Comparison of ENCODE assay signal across 21 mouse cellular contexts in genomic region chr14:120877147-120877546, GRCm38 (mm10). TPM values are rescaled to one million over a fixed set of nuclear protein-coding genes. Genes with fewer than 3 reads are reported as not detected.
A peak's percentile ranks its signal among the peaks of the same experiment; 100 is the strongest.
DNase-seq lines count a peak whose midpoint lies in the region; ATAC-seq and TF ChIP-seq lines count a peak whose summit lies in the region.
"Had no signal": no experiment of that assay in that cellular context is flagged by ENCODE, and none has a peak within 500 bp of the region (broad histone marks: within the 10 kb centered on the region; RNA-seq: fewer than 3 reads in every experiment).

No protein-coding gene starts in this region.

- TF ChIP-seq RAD21 in CH12.LX (IDR thresholded peaks at IDR 0.05; ENCODE audit: low read depth, low read length): no peak

- H3K79me2 ChIP-seq in CH12.LX (replicated peaks; ENCODE audit: control insufficient read depth, extremely low read depth, insufficient read depth, poor library complexity, severe bottlenecking): no peaks in the 10 kb centered on the region

- H3K4me2 ChIP-seq in embryonic facial prominence, embryonic 12.5 days (replicated peaks): no peak overlapping the region
- no peak overlapping the region for H3K4me2 ChIP-seq in stomach, embryonic 16.5 days (ENCODE audit: low read depth, low read length)
- no peak overlapping the region for H3K4me2 ChIP-seq in stomach, postnatal 0 days (replicated peaks; ENCODE audit: low read depth)
- no peak overlapping the region for H3K4me2 ChIP-seq in CH12.LX (ENCODE audit: insufficient read depth, low read depth, poor library complexity, severe bottlenecking)
- H3K4me2 ChIP-seq: forebrain, embryonic 15.5 days; heart, embryonic 11.5 days; heart, embryonic 15.5 days; hindbrain, embryonic 15.5 days had no signal

- no peaks in the 10 kb centered on the region for H3K36me3 ChIP-seq in embryonic facial prominence, embryonic 12.5 days
- H3K36me3 ChIP-seq in embryonic facial prominence, embryonic 10.5 days (replicated peaks): no peaks in the 10 kb centered on the region
- H3K36me3 ChIP-seq in stomach, embryonic 16.5 days (ENCODE audit: control insufficient read depth, insufficient read depth, low read length): no peaks in the 10 kb centered on the region
- H3K36me3 ChIP-seq in stomach, postnatal 0 days (ENCODE audit: control insufficient read depth, insufficient read depth, low read length): no peaks in the 10 kb centered on the region
- no peaks in the 10 kb centered on the region for H3K36me3 ChIP-seq in CH12.LX (replicated peaks in 1 of 2; ENCODE audit: control insufficient read depth in 1 of 2, insufficient read depth in 1 of 2, low read length in 1 of 2)
- H3K36me3 ChIP-seq: forebrain, embryonic 15.5 days; heart, embryonic 15.5 days; hindbrain, embryonic 15.5 days had no signal

- in situ Hi-C loops in CH12.LX (cut with MboI; ENCODE audit: low pct_ligation_motif_present, low pct_unique_long_range_greater_than_20kb, low sequenced_read_pairs): no loop called here

- DNase-seq in embryonic facial prominence, embryonic 10.5 days (ENCODE audit: low spot score): no peak
- no peak for DNase-seq in stomach, postnatal 0 days (ENCODE audit: low spot score)
- peak; percentile 41 for DNase-seq in CH12.LX (ENCODE audit: extremely low read depth)
- no peak for DNase-seq in cerebellum, adult 18-20 months
- DNase-seq in urinary bladder, postnatal 14 days (ENCODE audit: low spot score): no peak
- DNase-seq: adrenal gland, adult 2 months; adrenal gland, postnatal 25 days; B cell, adult 2 months; cerebellum, adult 9-10 months; cerebellum, postnatal 25 days; gastrocnemius, postnatal 10 days; heart, adult 2 months; heart, postnatal 14 days had no signal

- no peak for TF ChIP-seq POLR2A in CH12.LX (IDR thresholded peaks at IDR 0.05; ENCODE audit: low read depth, low read length)

- dilution Hi-C loops in CH12.LX (cut with MboI; ENCODE audit: extremely low pct_ligation_motif_present, extremely low pct_unique_long_range_greater_than_20kb, low sequenced_read_pairs): no loop called here

- no peak overlapping the region for H3K4me3 ChIP-seq in embryonic facial prominence, embryonic 12.5 days
- H3K4me3 ChIP-seq in embryonic facial prominence, embryonic 10.5 days: no peak overlapping the region
- no peak overlapping the region for H3K4me3 ChIP-seq in stomach, embryonic 16.5 days (replicated peaks; ENCODE audit: low read length)
- no peak overlapping the region for H3K4me3 ChIP-seq in stomach, postnatal 0 days (ENCODE audit: low read depth, low read length)
- no peak overlapping the region for H3K4me3 ChIP-seq in CH12.LX (replicated peaks in 1 of 3; ENCODE audit: low read depth in 2 of 3, low read length in 2 of 3, poor library complexity in 1 of 3)
- H3K4me3 ChIP-seq: forebrain, embryonic 15.5 days; heart, adult 2 months; heart, embryonic 15.5 days; hindbrain, embryonic 15.5 days had no signal

- H3K4me1 ChIP-seq in embryonic facial prominence, embryonic 12.5 days: no peaks in the 10 kb centered on the region
- H3K4me1 ChIP-seq in embryonic facial prominence, embryonic 10.5 days: peaks cover 21% of the 10 kb centered on the region
- 0 out of 2 replicates have a peak, but pooled peaks cover 2% of the 10 kb centered on the region for H3K4me1 ChIP-seq in stomach, embryonic 16.5 days (ENCODE audit: control insufficient read depth, insufficient read depth, low read length)
- no peaks in the 10 kb centered on the region for H3K4me1 ChIP-seq in stomach, postnatal 0 days (replicated peaks; ENCODE audit: control insufficient read depth, insufficient read depth)
- peaks cover 0 to 16% of the 10 kb centered on the region in 2 experiments; a peak in 2 of 4 replicates for H3K4me1 ChIP-seq in CH12.LX (ENCODE audit: control insufficient read depth in 1 of 2, insufficient read depth in 2 of 2)
- H3K4me1 ChIP-seq: forebrain, embryonic 15.5 days; hindbrain, embryonic 15.5 days had no signal

- no peak for TF ChIP-seq EP300 in stomach, postnatal 0 days (optimal IDR thresholded peaks at IDR 0.05)
- no peak for TF ChIP-seq EP300 in CH12.LX (IDR thresholded peaks at IDR 0.05; ENCODE audit: low read length)

- H3K9ac ChIP-seq in embryonic facial prominence, embryonic 12.5 days: no peak overlapping the region
- H3K9ac ChIP-seq in stomach, embryonic 16.5 days (ENCODE audit: low read length): 0 out of 2 replicates have a peak overlapping the region, but pooled peaks have one; percentile 24
- no peak overlapping the region for H3K9ac ChIP-seq in stomach, postnatal 0 days (ENCODE audit: low read length)
- peak overlapping the region; percentile 46 for H3K9ac ChIP-seq in CH12.LX (ENCODE audit: insufficient read depth, low read depth)
- H3K9ac ChIP-seq: forebrain, embryonic 15.5 days; heart, embryonic 15.5 days; hindbrain, embryonic 15.5 days had no signal

- H3K27ac ChIP-seq in embryonic facial prominence, embryonic 12.5 days: 0 out of 2 replicates have a peak overlapping the region, but pooled peaks have one; percentile 20
- H3K27ac ChIP-seq in embryonic facial prominence, embryonic 10.5 days (replicated peaks): no peak overlapping the region
- H3K27ac ChIP-seq in stomach, embryonic 16.5 days (ENCODE audit: low read length): no peak overlapping the region
- no peak overlapping the region for H3K27ac ChIP-seq in stomach, postnatal 0 days (replicated peaks)
- no peak overlapping the region for H3K27ac ChIP-seq in CH12.LX (ENCODE audit: insufficient read depth, low read depth)
- H3K27ac ChIP-seq: forebrain, embryonic 15.5 days; heart, adult 2 months; hindbrain, embryonic 15.5 days had no signal

- H3K9me3 ChIP-seq in embryonic facial prominence, embryonic 12.5 days: no peaks in the 10 kb centered on the region
- no peaks in the 10 kb centered on the region for H3K9me3 ChIP-seq in embryonic facial prominence, embryonic 10.5 days
- no peaks in the 10 kb centered on the region for H3K9me3 ChIP-seq in stomach, embryonic 16.5 days (replicated peaks; ENCODE audit: control insufficient read depth, low read length)
- no peaks in the 10 kb centered on the region for H3K9me3 ChIP-seq in stomach, postnatal 0 days (ENCODE audit: control insufficient read depth, low read length)
- H3K9me3 ChIP-seq in CH12.LX (replicated peaks; ENCODE audit: low read length): peaks cover 14% of the 10 kb centered on the region
- H3K9me3 ChIP-seq: forebrain, embryonic 15.5 days; heart, embryonic 15.5 days; hindbrain, embryonic 15.5 days had no signal

- H3K27me3 ChIP-seq in embryonic facial prominence, embryonic 12.5 days: no peaks in the 10 kb centered on the region
- H3K27me3 ChIP-seq in embryonic facial prominence, embryonic 10.5 days (replicated peaks; ENCODE audit: low read depth, poor library complexity, severe bottlenecking): no peaks in the 10 kb centered on the region
- no peaks in the 10 kb centered on the region for H3K27me3 ChIP-seq in stomach, embryonic 16.5 days (ENCODE audit: control insufficient read depth, insufficient read depth, low read length)
- H3K27me3 ChIP-seq in stomach, postnatal 0 days (ENCODE audit: control insufficient read depth, insufficient read depth, low read length): no peaks in the 10 kb centered on the region
- H3K27me3 ChIP-seq in CH12.LX (replicated peaks): no peaks in the 10 kb centered on the region
- H3K27me3 ChIP-seq: forebrain, embryonic 15.5 days; heart, embryonic 15.5 days; hindbrain, embryonic 15.5 days had no signal

- WGBS in embryonic facial prominence, embryonic 12.5 days: 68% methylated on average over 10 of the region's 10 CpGs
- WGBS in embryonic facial prominence, embryonic 10.5 days: 86% methylated on average over 10 of the region's 10 CpGs
- WGBS in stomach, embryonic 16.5 days: 67% methylated on average over 10 of the region's 10 CpGs
- WGBS in stomach, postnatal 0 days: 58% methylated on average over 10 of the region's 10 CpGs

- no peak for ATAC-seq in embryonic facial prominence, embryonic 12.5 days (ENCODE audit: insufficient number of reproducible peaks, insufficient read depth, low FRiP score, low TSS enrichment)
- ATAC-seq in stomach, embryonic 16.5 days (ENCODE audit: insufficient read depth, low FRiP score): no peak
- no peak for ATAC-seq in stomach, postnatal 0 days (ENCODE audit: low FRiP score, low TSS enrichment)
- ATAC-seq in common myeloid progenitor, adult 5-6 weeks (replicated peaks; ENCODE audit: low read depth, poor library complexity, severe bottlenecking): peak; percentile 45
- ATAC-seq: CD4-positive, CD25-positive, alpha-beta regulatory T cell, adult 4 months; forebrain, embryonic 15.5 days had no signal

- no peak for TF ChIP-seq CTCF in stomach, postnatal 0 days (IDR thresholded peaks at IDR 0.05; ENCODE audit: low read depth)
- TF ChIP-seq CTCF in CH12.LX (conservative IDR thresholded peaks at IDR 0.05 in 1 of 2, IDR thresholded peaks at IDR 0.05 in 1 of 2; ENCODE audit: low read depth in 2 of 2, low read length in 2 of 2): no peak

TF ChIP-seq in CH12.LX, 34 proteins besides CTCF, POLR2A, EP300 and RAD21:
- no peak for TF ChIP-seq HCFC1 (IDR thresholded peaks at IDR 0.05; ENCODE audit: low read depth, low read length)
- no peak for TF ChIP-seq ZMIZ1 (IDR thresholded peaks at IDR 0.05; ENCODE audit: low read depth, low read length)

RNA-seq across cellular contexts. Expression of gene Ipo5, which starts 33.9 kb away (rescaled TPM):
- 100 and 102 TPM in 2 replicates for polyA plus RNA-seq in embryonic facial prominence, embryonic 12.5 days (2016; fragmentation: Nextera tagmentation; extraction: Ambion mirVana)
- 129 and 138 TPM in 2 replicates for polyA plus RNA-seq in embryonic facial prominence, embryonic 10.5 days (2016; fragmentation: Nextera tagmentation; extraction: Ambion mirVana)
- 77.0 and 77.9 TPM in 2 replicates for polyA plus RNA-seq in stomach, embryonic 16.5 days (2015; fragmentation: Nextera tagmentation; extraction: Ambion mirVana)
- 30.7 and 31.5 TPM in 2 replicates for polyA plus RNA-seq in stomach, postnatal 0 days (2015; fragmentation: Nextera tagmentation; extraction: Ambion mirVana)
- total RNA-seq in CH12.LX (2012; rRNA removed) (167 and 178 TPM in 2 replicates), CH12.LX (2014; rRNA removed) (259 and 267 TPM in 2 replicates)
- 230 and 252 TPM in 2 replicates for polyA plus RNA-seq in CH12.LX (2012; ENCODE audit: insufficient read length, low read depth)
- total RNA-seq in common myeloid progenitor, adult 5-6 weeks (2017): 219 and 238 TPM in 2 replicates

Comparison
In these comparisons a context has a peak if more than half of its experiments do, and no peak if none do; other contexts are left out.
1. H3K9ac ChIP-seq: peak in stomach, embryonic 16.5 days (single experiment) and CH12.LX (single experiment); none in embryonic facial prominence, embryonic 12.5 days (single experiment) and stomach, postnatal 0 days (single experiment).